In genomic region chr6:97457954-97458353, GRCm38 (mm10) we compare ENCODE assay signal across 9 mouse cellular contexts.
DNase-seq lines count a peak whose midpoint lies in the region; ATAC-seq and TF ChIP-seq lines count a peak whose summit lies in the region.
"Had no signal": no experiment of that assay in that cellular context is flagged by ENCODE, and none has a peak within 500 bp of the region (broad histone marks: within the 10 kb centered on the region; RNA-seq: fewer than 3 reads in every experiment).

No protein-coding gene starts in this region.

- H3K4me2 ChIP-seq in intestine, postnatal 0 days (replicated peaks; ENCODE audit: low read depth), result peak overlapping the region; percentile 24

- no peak for TF ChIP-seq CTCF in intestine, postnatal 0 days (IDR thresholded peaks at IDR 0.05; ENCODE audit: low read depth)

- H3K9me3 ChIP-seq in intestine, postnatal 0 days (ENCODE audit: control insufficient read depth), result no peaks in the 10 kb centered on the region

- no peaks in the 10 kb centered on the region for H3K36me3 ChIP-seq in intestine, postnatal 0 days (ENCODE audit: control insufficient read depth, insufficient read depth)
- no peaks in the 10 kb centered on the region for H3K36me3 ChIP-seq in macrophage (ENCODE audit: inconsistent target)

- H3K4me3 ChIP-seq in intestine, postnatal 0 days (ENCODE audit: low read depth, low read length), result no peak overlapping the region
- no peak overlapping the region for H3K4me3 ChIP-seq in macrophage (ENCODE audit: inconsistent target)

- H3K9ac ChIP-seq in intestine, postnatal 0 days (ENCODE audit: low read depth, low read length), result no peak overlapping the region
- H3K9ac ChIP-seq: liver, embryonic 14.5 days had no signal

- H3K27me3 ChIP-seq in intestine, postnatal 0 days (replicated peaks; ENCODE audit: control insufficient read depth, insufficient read depth, low read length), result no peaks in the 10 kb centered on the region

- 29% methylated on average over 3 of the region's 3 CpGs for WGBS in intestine, postnatal 0 days
- WGBS in macrophage (ENCODE audit: missing documents), result 0% methylated on average over 3 of the region's 3 CpGs

- H3K4me1 ChIP-seq in intestine, postnatal 0 days (replicated peaks; ENCODE audit: control insufficient read depth, insufficient read depth, low read length), result no peaks in the 10 kb centered on the region

- H3K79me2 ChIP-seq in macrophage (ENCODE audit: inconsistent target), result peaks cover 74% of the 10 kb centered on the region

- peak; percentile 70 for ATAC-seq in granulocyte monocyte progenitor cell, adult 5-6 weeks (replicated peaks; ENCODE audit: poor library complexity, severe bottlenecking)
- ATAC-seq in intestine, postnatal 0 days, result no peak

- no peak overlapping the region for H3K27ac ChIP-seq in intestine, postnatal 0 days (ENCODE audit: low read depth, low read length)
- peak overlapping the region; percentile 98 for H3K27ac ChIP-seq in macrophage
- H3K27ac ChIP-seq: liver, embryonic 14.5 days had no signal

- peak; percentile 58 to 70 for DNase-seq in spleen, postnatal 36 days (ENCODE audit: low spot score in 2 of 2)
- no peak for DNase-seq in spleen, adult 18-20 months
- DNase-seq in frontal cortex, postnatal 14 days (ENCODE audit: low spot score in 2 of 2), result no peak
- DNase-seq in cerebellum, postnatal 4 days (ENCODE audit: low spot score in 2 of 2), result no peak
- no peak for DNase-seq in frontal cortex, postnatal 10 days (ENCODE audit: low spot score in 2 of 2)

Comparison
In these comparisons a context has a peak if more than half of its experiments do, and no peak if none do; other contexts are left out.
1. DNase-seq: peak in spleen, postnatal 36 days (2 of 2); none in spleen, adult 18-20 months (0 of 2), frontal cortex, postnatal 14 days (0 of 2), cerebellum, postnatal 4 days (0 of 2) and frontal cortex, postnatal 10 days (0 of 2).